Mouse (Mus musculus) Muller cell, postnatal 12 days (primary cell): ENCODE results near the gene Gucy1a1.
"Not testable (repeated sequence)": the region's sequence is repeated elsewhere in the genome, so short reads cannot be mapped to it uniquely, and the experiment has no call there.

Experiments
- DNase-seq: peaks from one replicate; pipeline ENCODE4 v3.0.0-alpha.2; 2015; ENCODE audit errors: inconsistent ontology term

Gucy1a1 gene

GRCm38 (mm10) chr3:82145126-82145901 lies at the start of gene Gucy1a1:
Gene Gucy1a1 (minus strand): TSS chr3:82145789.
- peak; percentile 74 for DNase-seq

- DNase-seq, result no peak
Observed at GRCm38 (mm10) chr3:82191559-82192245, 46.1 kb upstream of the Gucy1a1 start.

GRCm38 (mm10) chr3:82185626-82186025 lies 40.0 kb upstream of the Gucy1a1 start:
- peak; percentile 7 for DNase-seq

- no peak for DNase-seq
Observed at GRCm38 (mm10) chr3:82181500-82181899, 35.9 kb upstream of the Gucy1a1 start.

- DNase-seq, result no peak
Observed at GRCm38 (mm10) chr3:82180253-82180652, 34.7 kb upstream of the Gucy1a1 start.

GRCm38 (mm10) chr3:82175501-82175900 lies 29.9 kb upstream of the Gucy1a1 start:
- DNase-seq, result no peak

- no peak for DNase-seq
Observed at GRCm38 (mm10) chr3:82167064-82167463, 21.5 kb upstream of the Gucy1a1 start.

- DNase-seq, result no peak
Observed at GRCm38 (mm10) chr3:82165937-82166336, 20.3 kb upstream of the Gucy1a1 start.

GRCm38 (mm10) chr3:82162992-82163391 lies 17.4 kb upstream of the Gucy1a1 start:
- DNase-seq, result not testable (repeated sequence)

- DNase-seq, result no peak
Observed at GRCm38 (mm10) chr3:82145978-82146377, 389 bp upstream of the Gucy1a1 start.

GRCm38 (mm10) chr3:82144725-82145125 lies 864 bp downstream of the Gucy1a1 start:
- DNase-seq, result peak; percentile 51

GRCm38 (mm10) chr3:82140781-82141180 lies 4.8 kb downstream of the Gucy1a1 start:
- DNase-seq, result no peak

- peak; percentile 59 for DNase-seq
Observed at GRCm38 (mm10) chr3:82138002-82138667, 7.5 kb downstream of the Gucy1a1 start.

GRCm38 (mm10) chr3:82135483-82135882 lies 10.1 kb downstream of the Gucy1a1 start:
- DNase-seq, result no peak

- no peak for DNase-seq
Observed at GRCm38 (mm10) chr3:82129258-82129657, 16.3 kb downstream of the Gucy1a1 start.

- peak; percentile 88 for DNase-seq
Observed at GRCm38 (mm10) chr3:82124567-82124966, 21.0 kb downstream of the Gucy1a1 start.

- DNase-seq, result no peak
Observed at GRCm38 (mm10) chr3:82118916-82119315, 26.7 kb downstream of the Gucy1a1 start.

GRCm38 (mm10) chr3:82112439-82112838 lies 33.1 kb downstream of the Gucy1a1 start:
- no peak for DNase-seq

GRCm38 (mm10) chr3:82111986-82112385 lies 33.6 kb downstream of the Gucy1a1 start:
- no peak for DNase-seq

GRCm38 (mm10) chr3:82108951-82109350 lies 36.6 kb downstream of the Gucy1a1 start:
- DNase-seq, result no peak

GRCm38 (mm10) chr3:82104229-82104628 lies 41.4 kb downstream of the Gucy1a1 start:
- DNase-seq, result no peak

GRCm38 (mm10) chr3:82099127-82099526 lies 46.5 kb downstream of the Gucy1a1 start:
- no peak for DNase-seq
